Mouse (Mus musculus) kidney, adult 2 months (tissue): ENCODE results near the gene Itgb6.

Experiments
- CTCF ChIP-seq: fragments of 200-500 bp; conservative IDR thresholded peaks from 2 replicates; pipeline ENCODE4 v1.5.1; 2011; ENCODE audit warnings: low read depth, mild to moderate bottlenecking, control low read depth, low read length, moderate library complexity, mixed read lengths; ENCODE audit not compliant: insufficient read depth, insufficient read length
- POLR2A ChIP-seq: fragments of 200-500 bp; IDR thresholded peaks from one replicate; pipeline ENCODE4 v1.6.1; 2011; ENCODE audit warnings: low read depth, low read length, control low read depth

- TF ChIP-seq CTCF (no peak), POLR2A (no peak)
Observed at GRCm38 (mm10) chr2:60650155-60650554, 72.3 kb downstream of the Itgb6 start.
